Mouse (Mus musculus): Measurements from ENCODE around the gene Slamf7.
"Not testable (repeated sequence)": the region's sequence is repeated elsewhere in the genome, so short reads cannot be mapped to it uniquely, and the experiment has no call there.

Gene Slamf7

GRCm38 (mm10) chr1:171652734-171653133 is at the start of gene Slamf7:
Gene Slamf7, minus strand, starts transcription at chr1:171653035.
- no peak for DNase-seq (ENCODE audit: low read depth, low spot score)

- DNase-seq (ENCODE audit: low read depth, low spot score): peak; percentile 13
These were observed 46.1 kb upstream of the Slamf7 start for GRCm38 (mm10) chr1:171698983-171699382.

GRCm38 (mm10) chr1:171693918-171694317 is 41.1 kb upstream of the Slamf7 start:
- DNase-seq (ENCODE audit: low read depth, low spot score): no peak

- DNase-seq (ENCODE audit: low read depth, low spot score): no peak
These were observed 34.5 kb upstream of the Slamf7 start for GRCm38 (mm10) chr1:171687320-171687719.

GRCm38 (mm10) chr1:171684923-171685322 is 32.1 kb upstream of the Slamf7 start:
- DNase-seq (ENCODE audit: low read depth, low spot score): no peak

GRCm38 (mm10) chr1:171681531-171682299 is 28.9 kb upstream of the Slamf7 start, which contains the start of gene Cd48:
Gene Cd48, plus strand, starts transcription at chr1:171682009.
- DNase-seq (ENCODE audit: low read depth, low spot score): no peak

- no peak for DNase-seq (ENCODE audit: low read depth, low spot score)
These were observed 28.2 kb upstream of the Slamf7 start for GRCm38 (mm10) chr1:171681009-171681408.

- DNase-seq (ENCODE audit: low read depth, low spot score): no peak
These were observed 24.9 kb upstream of the Slamf7 start for GRCm38 (mm10) chr1:171677721-171678120.

- no peak for DNase-seq (ENCODE audit: low read depth, low spot score)
These were observed 21.6 kb upstream of the Slamf7 start for GRCm38 (mm10) chr1:171674467-171674866.

- peak; percentile 46 for DNase-seq (ENCODE audit: low read depth, low spot score)
These were observed 20.1 kb upstream of the Slamf7 start for GRCm38 (mm10) chr1:171672854-171673475.

GRCm38 (mm10) chr1:171672451-171672850 is 19.6 kb upstream of the Slamf7 start:
- DNase-seq (ENCODE audit: low read depth, low spot score): not testable (repeated sequence)

- DNase-seq (ENCODE audit: low read depth, low spot score): no peak
These were observed 14.3 kb upstream of the Slamf7 start for GRCm38 (mm10) chr1:171667160-171667559.

- DNase-seq (ENCODE audit: low read depth, low spot score): peak; percentile 17
These were observed 13.5 kb upstream of the Slamf7 start for GRCm38 (mm10) chr1:171666350-171666749.

GRCm38 (mm10) chr1:171663757-171664156 is 10.9 kb upstream of the Slamf7 start:
- DNase-seq (ENCODE audit: low read depth, low spot score): no peak

- no peak for DNase-seq (ENCODE audit: low read depth, low spot score)
These were observed 8.6 kb upstream of the Slamf7 start for GRCm38 (mm10) chr1:171661482-171661881.

GRCm38 (mm10) chr1:171660423-171660822 is 7.6 kb upstream of the Slamf7 start:
- DNase-seq (ENCODE audit: low read depth, low spot score): no peak

GRCm38 (mm10) chr1:171658561-171658991 is 5.7 kb upstream of the Slamf7 start:
- peak; percentile 26 for DNase-seq (ENCODE audit: low read depth, low spot score)

- DNase-seq (ENCODE audit: low read depth, low spot score): no peak
These were observed 4.0 kb downstream of the Slamf7 start for GRCm38 (mm10) chr1:171648840-171649239.

- no peak for DNase-seq (ENCODE audit: low read depth, low spot score)
These were observed 5.1 kb downstream of the Slamf7 start for GRCm38 (mm10) chr1:171647716-171648115.

- DNase-seq (ENCODE audit: low read depth, low spot score): no peak
These were observed 6.3 kb downstream of the Slamf7 start for GRCm38 (mm10) chr1:171646429-171646940.

GRCm38 (mm10) chr1:171643612-171644011 is 9.2 kb downstream of the Slamf7 start:
- DNase-seq (ENCODE audit: low read depth, low spot score): no peak

GRCm38 (mm10) chr1:171640796-171641195 is 12.0 kb downstream of the Slamf7 start:
- DNase-seq (ENCODE audit: low read depth, low spot score): no peak

GRCm38 (mm10) chr1:171638686-171639085 is 14.1 kb downstream of the Slamf7 start:
- peak; percentile 40 for DNase-seq (ENCODE audit: low read depth, low spot score)
